Mouse (Mus musculus) cerebellum, adult 18-20 months (tissue): ENCODE measurements around the gene Cdc42ep3.

Source experiments
- DNase-seq, 2 experiments: peaks; one replicate each; pipeline ENCODE4 v3.0.0; 2021

Gene Cdc42ep3

GRCm38 (mm10) chr17:79354444-79355270 lies at the start of gene Cdc42ep3:
Cdc42ep3 (minus strand) TSS chr17:79355091.
- DNase-seq: peak; percentile 81 to 91

GRCm38 (mm10) chr17:79400356-79400755 lies 45.5 kb upstream of the Cdc42ep3 start:
- DNase-seq: no peak

- DNase-seq: no peak
These were observed 43.5 kb upstream of the Cdc42ep3 start for GRCm38 (mm10) chr17:79398416-79398815.

- no peak for DNase-seq
These were observed 39.9 kb upstream of the Cdc42ep3 start for GRCm38 (mm10) chr17:79394799-79395198.

- no peak for DNase-seq
These were observed 39.0 kb upstream of the Cdc42ep3 start for GRCm38 (mm10) chr17:79393886-79394285.

GRCm38 (mm10) chr17:79387465-79388066 lies 32.7 kb upstream of the Cdc42ep3 start:
- DNase-seq: no peak

GRCm38 (mm10) chr17:79381485-79381884 lies 26.6 kb upstream of the Cdc42ep3 start:
- no peak for DNase-seq

- DNase-seq: no peak
These were observed 24.3 kb upstream of the Cdc42ep3 start for GRCm38 (mm10) chr17:79379191-79379590.

- DNase-seq: no peak
These were observed 21.7 kb upstream of the Cdc42ep3 start for GRCm38 (mm10) chr17:79376434-79377210.

GRCm38 (mm10) chr17:79372973-79373372 lies 18.1 kb upstream of the Cdc42ep3 start:
- DNase-seq: no peak

- no peak for DNase-seq
These were observed 10.0 kb upstream of the Cdc42ep3 start for GRCm38 (mm10) chr17:79364749-79365450.

GRCm38 (mm10) chr17:79356071-79356601 lies 1.2 kb upstream of the Cdc42ep3 start:
- peak in 1 of 2 experiments; percentile 66 for DNase-seq

GRCm38 (mm10) chr17:79355271-79355991 lies 540 bp upstream of the Cdc42ep3 start:
- peak; percentile 84 to 88 for DNase-seq

- DNase-seq: no peak
These were observed 782 bp downstream of the Cdc42ep3 start for GRCm38 (mm10) chr17:79354174-79354443.

- no peak for DNase-seq
These were observed 1.3 kb downstream of the Cdc42ep3 start for GRCm38 (mm10) chr17:79353446-79354173.

GRCm38 (mm10) chr17:79350751-79351191 lies 4.1 kb downstream of the Cdc42ep3 start:
- DNase-seq: no peak

GRCm38 (mm10) chr17:79349371-79349770 lies 5.5 kb downstream of the Cdc42ep3 start:
- DNase-seq: no peak

GRCm38 (mm10) chr17:79347920-79348589 lies 6.8 kb downstream of the Cdc42ep3 start:
- DNase-seq: no peak

GRCm38 (mm10) chr17:79347291-79347690 lies 7.6 kb downstream of the Cdc42ep3 start:
- no peak for DNase-seq

GRCm38 (mm10) chr17:79345001-79345709 lies 9.7 kb downstream of the Cdc42ep3 start:
- no peak for DNase-seq
